Mouse (Mus musculus) E14TG2a.4 (cell line): ENCODE results near the gene Them4.

Experiments
- H3K27me3 ChIP-seq: 2 replicates; pipeline ENCODE4 v1.6.1; 2014; ENCODE audit warnings: low read length, control low read depth; ENCODE audit not compliant: insufficient read depth
- H3K36me3 ChIP-seq: 2 replicates; pipeline ENCODE4 v1.6.1; 2014; ENCODE audit warnings: low read length, control low read depth; ENCODE audit not compliant: insufficient read depth
- H3K4me1 ChIP-seq: replicated peaks from 2 replicates; pipeline ENCODE4 v1.6.1; 2014; ENCODE audit warnings: low read depth, low read length, control low read depth
- H3K4me3 ChIP-seq: replicated peaks from 2 replicates; pipeline ENCODE4 v1.5.1; 2014; ENCODE audit warnings: mild to moderate bottlenecking, low read length
- H3K9me3 ChIP-seq: 2 replicates; pipeline ENCODE4 v1.6.1; 2014; ENCODE audit warnings: low read length, control low read depth
- CTCF ChIP-seq: conservative IDR thresholded peaks from 2 replicates; pipeline ENCODE4 v1.5.1; 2014; ENCODE audit warnings: low read length
- NANOG ChIP-seq: IDR thresholded peaks from 2 replicates; pipeline ENCODE4 v1.6.1; 2014; ENCODE audit warnings: borderline replicate concordance, low read length, mixed read lengths
- POU5F1 ChIP-seq: IDR thresholded peaks from 2 replicates; pipeline ENCODE4 v1.6.1; 2014; ENCODE audit warnings: low read length, borderline replicate concordance

Them4 gene

GRCm38 (mm10) chr3:94379831-94380510 is 70.1 kb downstream of the Them4 start:
- no peaks in the 10 kb centered on the region for H3K9me3 ChIP-seq

More at GRCm38 (mm10) chr3:94379831-94380510, 70.1 kb downstream of the Them4 start:
- Histone ChIP-seq H3K36me3 (no peaks in the 10 kb centered on the region), H3K4me1 (peaks cover 21% of the 10 kb centered on the region), H3K4me3 (no peak overlapping the region), H3K27me3 (peaks cover 67% of the 10 kb centered on the region)
- TF ChIP-seq POU5F1 (no peak), NANOG (no peak), CTCF (no peak)
